Mouse (Mus musculus) stomach, embryonic 15.5 days (tissue): ENCODE data around the gene Lypd4. TPM values are rescaled to one million over a fixed set of nuclear protein-coding genes. Genes with fewer than 3 reads are reported as not detected.
"Not testable (repeated sequence)": the region's sequence is repeated elsewhere in the genome, so short reads cannot be mapped to it uniquely, and the experiment has no call there.

Experiments used
- ATAC-seq: fragments of 200-750 bp; cut with Nextera tagmentation; 2 replicates; pipeline ENCODE4 v1.8.0; 2017; ENCODE audit warnings: low read depth, moderate number of reproducible peaks, moderate TSS enrichment; ENCODE audit not compliant: insufficient read depth, low FRiP score
- H3K27ac ChIP-seq: fragments of 300-500 bp; sonication (generic); 2 replicates; pipeline ENCODE4 v1.5.1; 2015; ENCODE audit warnings: mild to moderate bottlenecking, inconsistent platforms
- H3K27me3 ChIP-seq: fragments of 300-500 bp; sonication (generic); replicated peaks from 2 replicates; pipeline ENCODE4 v1.6.1; 2015; ENCODE audit warnings: inconsistent platforms
- H3K36me3 ChIP-seq: fragments of 300-500 bp; sonication (generic); 2 replicates; pipeline ENCODE4 v1.6.1; 2015; ENCODE audit warnings: inconsistent platforms
- H3K4me1 ChIP-seq: fragments of 300-500 bp; sonication (generic); 2 replicates; pipeline ENCODE4 v1.6.1; 2015; ENCODE audit warnings: inconsistent platforms
- H3K4me2 ChIP-seq: fragments of 300-500 bp; sonication (generic); 2 replicates; pipeline ENCODE4 v1.6.1; 2015; ENCODE audit warnings: mild to moderate bottlenecking, inconsistent platforms
- H3K4me3 ChIP-seq: fragments of 300-500 bp; sonication (generic); replicated peaks from 2 replicates; pipeline ENCODE4 v1.5.1; 2015; ENCODE audit warnings: inconsistent platforms
- H3K9ac ChIP-seq: fragments of 300-500 bp; sonication (generic); 2 replicates; pipeline ENCODE4 v1.6.1; 2015; ENCODE audit warnings: inconsistent platforms
- H3K9me3 ChIP-seq: fragments of 300-500 bp; sonication (generic); 2 replicates; pipeline ENCODE4 v1.6.1; 2016; ENCODE audit warnings: inconsistent platforms
- WGBS: fragments of 180-500 bp; shearing (Covaris S2); methylation state at CpG from one replicate; pipeline ENCODE4 v1.1.7; 2015; 5-methylcytosine and 5-hydroxymethylcytosine counted together
- polyA plus RNA-seq: library from polyadenylated mRNA; unstranded; fragments of >200 nt; fragmentation: Nextera tagmentation; extraction: Ambion mirVana; gene quantifications from 2 replicates; pipeline ENCODE4 v1.2.1, GENCODE M21; 2015

The Lypd4 gene
- polyA plus RNA-seq, 1 experiment from 2014 or later: not detected

DNA sequence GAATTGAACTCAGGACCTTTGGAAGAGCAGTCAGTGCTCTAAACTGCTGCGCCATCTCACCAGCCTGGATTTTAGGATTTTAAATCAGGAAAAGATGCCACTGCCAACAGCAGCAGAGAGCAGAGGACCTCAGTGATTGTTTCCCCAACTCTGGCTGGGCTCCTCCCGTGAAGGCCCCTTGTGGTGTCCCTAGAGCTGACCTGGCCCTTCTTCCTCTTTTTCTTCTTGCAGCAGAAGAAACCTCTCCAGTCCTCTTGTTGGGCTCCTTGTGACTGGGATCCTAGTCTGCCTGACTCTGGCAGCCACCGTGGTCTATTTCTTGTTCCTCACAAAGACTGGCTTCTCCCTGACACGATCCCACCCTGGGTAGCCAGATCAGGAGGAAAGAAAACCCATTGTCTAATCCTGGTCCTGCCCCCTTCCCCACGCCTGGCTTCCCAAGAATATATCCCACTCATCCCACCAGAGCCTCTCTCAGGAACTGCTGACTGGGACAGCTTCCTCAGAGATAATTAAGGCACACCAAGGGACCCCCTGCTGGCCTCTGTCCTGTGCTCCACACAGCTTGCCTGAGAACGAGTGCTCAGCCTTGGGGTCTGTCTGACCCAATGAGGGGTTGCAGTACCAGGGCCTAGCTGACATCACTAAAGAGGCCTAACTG is 13.2 kb downstream of the Lypd4 start:
- Histone ChIP-seq H3K27me3 (no peaks in the 10 kb centered on the region), H3K4me3 (no peak overlapping the region), H3K27ac (no peak overlapping the region), H3K9ac (no peak overlapping the region), H3K4me1 (no peaks in the 10 kb centered on the region), H3K9me3 (no peaks in the 10 kb centered on the region), H3K4me2 (no peak overlapping the region), H3K36me3 (no peaks in the 10 kb centered on the region)
- 54% methylated on average over 6 of the region's 6 CpGs for WGBS
- no peak for ATAC-seq

GRCm38 (mm10) chr7:24853695-24854094 is 16.0 kb downstream of the Lypd4 start:
- WGBS: 28% methylated on average over 7 of the region's 7 CpGs
- peak overlapping the region; percentile 4; the same call in 1 of the 2 replicates for H3K27ac ChIP-seq
- no peaks in the 10 kb centered on the region for H3K9me3 ChIP-seq
- no peak for ATAC-seq
- no peaks in the 10 kb centered on the region for H3K36me3 ChIP-seq
- no peaks in the 10 kb centered on the region for H3K4me1 ChIP-seq
- no peak overlapping the region for H3K9ac ChIP-seq
- H3K4me2 ChIP-seq: no peak overlapping the region
- no peaks in the 10 kb centered on the region for H3K27me3 ChIP-seq
- H3K4me3 ChIP-seq: no peak overlapping the region

- Histone ChIP-seq H3K9ac (no peak overlapping the region), H3K4me2 (no peak overlapping the region), H3K27me3 (no peaks in the 10 kb centered on the region), H3K27ac (no peak overlapping the region), H3K4me3 (no peak overlapping the region), H3K9me3 (no peaks in the 10 kb centered on the region), H3K4me1 (no peaks in the 10 kb centered on the region), H3K36me3 (no peaks in the 10 kb centered on the region)
- peak; percentile 41; the same call in 1 of the 2 replicates for ATAC-seq
Observed at GRCm38 (mm10) chr7:24853233-24853563, 16.5 kb downstream of the Lypd4 start.

- H3K9me3 ChIP-seq: no peaks in the 10 kb centered on the region
- no peak overlapping the region for H3K27ac ChIP-seq
- 62% methylated on average over 8 of the region's 8 CpGs for WGBS
- no peaks in the 10 kb centered on the region for H3K36me3 ChIP-seq
- H3K4me1 ChIP-seq: no peaks in the 10 kb centered on the region
- H3K4me3 ChIP-seq: no peak overlapping the region
- ATAC-seq: peak; percentile 90; the same call in 1 of the 2 replicates
- H3K9ac ChIP-seq: no peak overlapping the region
- H3K4me2 ChIP-seq: no peak overlapping the region
- H3K27me3 ChIP-seq: no peaks in the 10 kb centered on the region
Observed at GRCm38 (mm10) chr7:24852557-24853232, 17.0 kb downstream of the Lypd4 start.

DNA sequence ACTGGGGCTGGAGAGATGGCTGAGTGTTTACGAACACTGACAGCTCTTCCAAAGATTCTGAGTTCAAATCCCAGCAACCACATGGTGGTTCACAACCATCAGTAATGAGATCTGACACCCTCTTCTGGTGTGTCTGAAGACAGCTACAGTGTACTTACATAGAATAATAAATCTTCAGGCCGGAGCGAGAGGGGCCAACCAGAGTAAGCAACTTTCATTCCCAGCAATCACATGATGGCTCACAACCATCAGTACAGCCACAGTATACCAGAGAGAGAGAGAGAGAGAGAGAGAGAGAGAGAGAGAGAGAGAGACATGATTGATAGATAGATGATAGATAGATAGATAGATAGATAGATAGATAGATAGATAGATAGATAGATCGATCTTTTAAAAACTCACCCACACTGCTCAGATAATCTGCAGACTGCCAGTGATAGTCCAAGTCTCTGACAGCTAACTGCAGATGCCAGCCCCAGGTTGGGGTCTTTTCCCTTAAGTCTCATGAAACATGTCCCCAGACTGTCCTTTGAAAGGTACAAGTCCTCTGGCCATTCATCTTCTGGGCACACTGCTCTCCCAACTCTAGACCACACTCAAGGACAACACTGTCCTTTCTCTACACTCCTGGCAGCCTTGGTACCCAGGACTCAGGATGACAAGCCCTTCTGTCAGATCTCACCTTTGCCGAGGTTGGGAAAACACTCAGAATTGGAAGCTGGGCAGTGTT is 18.0 kb downstream of the Lypd4 start:
- 68% methylated on average over 5 of the region's 5 CpGs for WGBS

GRCm38 (mm10) chr7:24850899-24851303 is 18.8 kb downstream of the Lypd4 start:
- peak; percentile 70; the same call in 1 of the 2 replicates for ATAC-seq
- Histone ChIP-seq H3K36me3 (no peaks in the 10 kb centered on the region), H3K4me2 (no peak overlapping the region), H3K4me1 (no peaks in the 10 kb centered on the region), H3K4me3 (no peak overlapping the region), H3K27ac (no peak overlapping the region), H3K27me3 (no peaks in the 10 kb centered on the region), H3K9ac (no peak overlapping the region), H3K9me3 (no peaks in the 10 kb centered on the region)
- WGBS: 15% methylated on average over 6 of the region's 6 CpGs

More for the DNA sequence above, 18.0 kb downstream of the Lypd4 start:
- no peaks in the 10 kb centered on the region for H3K36me3 ChIP-seq
- no peak for ATAC-seq
- no peaks in the 10 kb centered on the region for H3K4me1 ChIP-seq
- H3K9me3 ChIP-seq: no peaks in the 10 kb centered on the region
- no peak overlapping the region for H3K27ac ChIP-seq
- no peak overlapping the region for H3K4me2 ChIP-seq
- no peak overlapping the region for H3K4me3 ChIP-seq
- H3K27me3 ChIP-seq: no peaks in the 10 kb centered on the region
- no peak overlapping the region for H3K9ac ChIP-seq

GRCm38 (mm10) chr7:24850162-24850561 is 19.6 kb downstream of the Lypd4 start:
- no peak overlapping the region for H3K9ac ChIP-seq
- no peak overlapping the region for H3K27ac ChIP-seq
- H3K4me3 ChIP-seq: no peak overlapping the region
- no peaks in the 10 kb centered on the region for H3K27me3 ChIP-seq
- H3K36me3 ChIP-seq: no peaks in the 10 kb centered on the region
- 14% methylated on average over 5 of the region's 5 CpGs for WGBS
- H3K4me2 ChIP-seq: no peak overlapping the region
- no peaks in the 10 kb centered on the region for H3K4me1 ChIP-seq
- H3K9me3 ChIP-seq: no peaks in the 10 kb centered on the region
- no peak for ATAC-seq

DNA sequence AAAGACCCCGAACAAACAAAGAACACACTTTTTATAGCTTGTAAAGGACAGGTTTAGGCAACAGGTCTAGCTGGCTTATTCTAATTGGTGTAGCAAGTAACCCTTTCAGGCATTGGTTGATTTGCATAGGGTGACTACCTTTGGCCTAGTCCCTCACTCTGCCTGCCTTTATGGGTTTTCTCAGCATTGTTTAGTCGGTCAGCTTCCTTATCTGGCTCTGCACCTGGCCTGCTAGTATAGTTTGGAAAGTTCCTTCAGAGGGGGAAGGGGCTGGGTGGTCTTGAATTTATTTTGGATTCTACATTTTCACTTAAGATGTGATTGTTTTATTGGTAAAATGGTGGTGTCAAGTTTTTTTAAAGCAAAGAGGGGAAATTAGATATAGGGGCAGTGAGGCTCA is 23.2 kb downstream of the Lypd4 start:
- not testable (repeated sequence) for H3K9ac ChIP-seq, H3K27me3 ChIP-seq, H3K9me3 ChIP-seq, H3K36me3 ChIP-seq, H3K4me2 ChIP-seq, ATAC-seq, H3K27ac ChIP-seq, H3K4me3 ChIP-seq, H3K4me1 ChIP-seq
- 28% methylated on average over 2 of the region's 2 CpGs for WGBS

DNA sequence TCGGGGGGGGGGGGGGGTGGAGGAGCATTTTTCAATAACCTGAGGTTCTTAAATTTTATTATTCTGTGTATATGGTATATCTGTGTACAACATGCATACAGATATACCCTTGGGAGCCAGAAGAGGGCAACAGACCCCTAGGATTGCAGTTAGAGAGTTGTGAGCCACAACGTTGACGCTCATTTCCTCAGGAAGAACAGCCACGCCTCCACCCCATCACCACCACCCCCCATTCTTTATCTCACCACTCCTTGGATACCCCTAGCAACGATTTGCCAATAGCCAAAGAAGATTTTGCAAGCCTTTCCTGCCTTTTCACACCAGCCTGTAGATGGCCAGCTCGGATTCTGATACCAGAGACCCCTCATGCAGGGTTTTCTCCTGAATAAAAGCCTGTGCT is 24.0 kb downstream of the Lypd4 start:
- Histone ChIP-seq H3K9ac (no peak overlapping the region), H3K36me3 (no peaks in the 10 kb centered on the region), H3K9me3 (no peaks in the 10 kb centered on the region), H3K27me3 (no peaks in the 10 kb centered on the region), H3K4me3 (no peak overlapping the region), H3K4me2 (no peak overlapping the region), H3K4me1 (no peaks in the 10 kb centered on the region), H3K27ac (no peak overlapping the region)
- WGBS: 6% methylated on average over 6 of the region's 6 CpGs
- peak; percentile 63; the same call in 1 of the 2 replicates for ATAC-seq

DNA sequence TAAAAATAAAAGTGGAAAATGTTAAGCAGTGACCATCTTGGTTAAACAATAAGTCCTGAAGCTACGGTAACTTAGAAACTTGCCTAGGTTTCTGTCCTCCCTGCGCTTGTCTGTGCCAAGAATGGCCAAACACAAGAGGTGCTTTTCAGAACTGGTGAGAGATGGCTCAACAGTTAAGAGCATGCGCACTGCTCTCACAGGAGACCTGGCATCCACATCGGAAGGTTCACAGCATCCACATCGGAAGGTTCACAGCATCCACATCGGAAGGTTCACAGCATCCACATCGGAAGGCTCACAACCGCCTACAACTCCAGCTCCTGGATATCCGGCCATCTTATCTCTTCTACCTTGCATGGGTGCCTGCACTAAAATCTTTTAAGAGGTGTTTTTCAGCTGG is 24.6 kb downstream of the Lypd4 start:
- H3K4me3 ChIP-seq: no peak overlapping the region
- H3K36me3 ChIP-seq: no peaks in the 10 kb centered on the region
- H3K4me1 ChIP-seq: no peaks in the 10 kb centered on the region
- no peaks in the 10 kb centered on the region for H3K27me3 ChIP-seq
- no peaks in the 10 kb centered on the region for H3K9me3 ChIP-seq
- H3K9ac ChIP-seq: no peak overlapping the region
- no peak overlapping the region for H3K4me2 ChIP-seq
- no peak overlapping the region for H3K27ac ChIP-seq
- WGBS: 81% methylated on average over 9 of the region's 9 CpGs
- ATAC-seq: no peak

DNA sequence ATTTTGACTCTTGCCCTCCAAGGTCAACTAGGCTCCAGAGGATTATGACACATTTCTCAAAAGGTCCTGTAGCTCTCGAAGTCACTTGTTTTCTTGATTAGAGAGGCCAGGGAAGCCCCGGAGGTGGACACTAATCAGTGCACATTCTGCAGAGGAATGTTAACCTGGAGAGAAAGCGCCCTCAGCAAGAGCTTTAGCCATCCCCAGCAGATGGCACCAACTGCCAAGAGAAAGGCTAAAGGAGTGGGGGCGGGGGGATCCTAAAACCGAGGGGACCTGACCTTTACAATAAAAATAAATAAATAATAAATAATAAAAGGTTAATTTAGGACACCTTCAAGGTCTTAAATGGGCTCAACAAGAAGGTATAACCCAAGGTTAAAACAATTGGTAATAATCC is 25.6 kb downstream of the Lypd4 start:
- Histone ChIP-seq H3K4me2 (no peak overlapping the region), H3K27me3 (no peaks in the 10 kb centered on the region), H3K9ac (no peak overlapping the region), H3K27ac (no peak overlapping the region), H3K9me3 (no peaks in the 10 kb centered on the region), H3K4me3 (no peak overlapping the region), H3K4me1 (no peaks in the 10 kb centered on the region), H3K36me3 (no peaks in the 10 kb centered on the region)
- no peak for ATAC-seq
- 39% methylated on average over 5 of the region's 5 CpGs for WGBS

- no peak overlapping the region for H3K4me3 ChIP-seq
- no peaks in the 10 kb centered on the region for H3K36me3 ChIP-seq
- 76% methylated on average over 4 of the region's 4 CpGs for WGBS
- H3K9ac ChIP-seq: no peak overlapping the region
- no peak overlapping the region for H3K27ac ChIP-seq
- no peaks in the 10 kb centered on the region for H3K9me3 ChIP-seq
- H3K4me1 ChIP-seq: no peaks in the 10 kb centered on the region
- H3K4me2 ChIP-seq: no peak overlapping the region
- H3K27me3 ChIP-seq: no peaks in the 10 kb centered on the region
- ATAC-seq: no peak
Observed at GRCm38 (mm10) chr7:24841009-24841408, 28.7 kb downstream of the Lypd4 start.
